Comparison of ENCODE assay signal across 15 mouse cellular contexts in genomic region chr10:43481179-43481578, GRCm38 (mm10). TPM values are rescaled to one million over a fixed set of nuclear protein-coding genes. Genes with fewer than 3 reads are reported as not detected.
DNase-seq lines count a peak whose midpoint lies in the region; ATAC-seq and TF ChIP-seq lines count a peak whose summit lies in the region.
"Had no signal": no experiment of that assay in that cellular context is flagged by ENCODE, and none has a peak within 500 bp of the region (broad histone marks: within the 10 kb centered on the region; RNA-seq: fewer than 3 reads in every experiment).

No protein-coding gene starts in this region.

- no peak for DNase-seq in hindbrain, embryonic 10.5 days (ENCODE audit: low spot score)
- DNase-seq in hindbrain, embryonic 11.5 days (ENCODE audit: low spot score) = no peak
- no peak for DNase-seq in CH12.LX (ENCODE audit: extremely low read depth)
- DNase-seq in c-Kit-positive CD71-positive TER-119-positive erythroid progenitor cells, embryonic 14.5 days (ENCODE audit: low spot score) = peak; percentile 27
- no peak for DNase-seq in gastrocnemius, adult 8-10 months (ENCODE audit: low spot score in 2 of 2)
- no peak for DNase-seq in embryo, embryonic 10 days (ENCODE audit: low spot score)
- DNase-seq: adrenal gland, postnatal 14 days; cerebellum, adult 11-12 months; heart, adult 18-20 months; kidney, postnatal 14 days had no signal

- TF ChIP-seq EP300 in CH12.LX (IDR thresholded peaks at IDR 0.05; ENCODE audit: low read length) = no peak

- peaks cover 64% of the 10 kb centered on the region for H3K4me1 ChIP-seq in hindbrain, embryonic 10.5 days (replicated peaks)
- no peaks in the 10 kb centered on the region; the same call in 1 of the 2 replicates for H3K4me1 ChIP-seq in hindbrain, embryonic 11.5 days (replicated peaks; ENCODE audit: control insufficient read depth, insufficient read depth, low read length)
- peaks cover 19 to 60% of the 10 kb centered on the region in 2 experiments for H3K4me1 ChIP-seq in CH12.LX (ENCODE audit: control insufficient read depth in 1 of 2, insufficient read depth in 2 of 2)
- peaks cover 47% of the 10 kb centered on the region for H3K4me1 ChIP-seq in limb, embryonic 13.5 days

- peak in 1 of 2 experiments; percentile 16; a peak in 2 of 4 replicates for TF ChIP-seq CTCF in CH12.LX (conservative IDR thresholded peaks at IDR 0.05 in 1 of 2, IDR thresholded peaks at IDR 0.05 in 1 of 2; ENCODE audit: low read depth in 2 of 2, low read length in 2 of 2)

- 0 out of 2 replicates have a peak overlapping the region, but pooled peaks have one; percentile 100 for H3K27ac ChIP-seq in hindbrain, embryonic 10.5 days
- no peak overlapping the region for H3K27ac ChIP-seq in hindbrain, embryonic 11.5 days (ENCODE audit: low read depth, low read length)
- no peak overlapping the region for H3K27ac ChIP-seq in CH12.LX (ENCODE audit: insufficient read depth, low read depth)
- H3K27ac ChIP-seq in limb, embryonic 13.5 days = no peak overlapping the region
- H3K27ac ChIP-seq: hindbrain, embryonic 15.5 days; lung, embryonic 15.5 days had no signal

- peak overlapping the region; percentile 88 for H3K4me3 ChIP-seq in hindbrain, embryonic 10.5 days
- H3K4me3 ChIP-seq in hindbrain, embryonic 11.5 days (ENCODE audit: low read depth, low read length) = no peak overlapping the region
- no peak overlapping the region for H3K4me3 ChIP-seq in CH12.LX (replicated peaks in 1 of 3; ENCODE audit: low read depth in 2 of 3, low read length in 2 of 3, poor library complexity in 1 of 3)
- H3K4me3 ChIP-seq in limb, embryonic 13.5 days = no peak overlapping the region

- no peak overlapping the region for H3K9ac ChIP-seq in hindbrain, embryonic 11.5 days (ENCODE audit: low read depth, low read length)
- H3K9ac ChIP-seq in CH12.LX (ENCODE audit: insufficient read depth, low read depth) = peak overlapping the region; percentile 92; the same call in 1 of the 2 replicates
- no peak overlapping the region for H3K9ac ChIP-seq in limb, embryonic 13.5 days
- H3K9ac ChIP-seq: hindbrain, embryonic 15.5 days had no signal

- no peak for TF ChIP-seq POLR2A in CH12.LX (IDR thresholded peaks at IDR 0.05; ENCODE audit: low read depth, low read length)

- no peak for ATAC-seq in hindbrain, embryonic 11.5 days (ENCODE audit: low FRiP score)
- no peak for ATAC-seq in limb, embryonic 13.5 days (ENCODE audit: low FRiP score, low read depth)
- ATAC-seq in inflammation-experienced regulatory T-cells, adult 6 months = no peak
- ATAC-seq: Patski had no signal

- peaks cover 51% of the 10 kb centered on the region for H3K79me2 ChIP-seq in CH12.LX (replicated peaks; ENCODE audit: control insufficient read depth, extremely low read depth, insufficient read depth, poor library complexity, severe bottlenecking)

- 38% methylated on average over 4 of the region's 4 CpGs for WGBS in hindbrain, embryonic 10.5 days
- 36% methylated on average over 4 of the region's 4 CpGs for WGBS in hindbrain, embryonic 11.5 days
- WGBS in limb, embryonic 13.5 days = 32% methylated on average over 4 of the region's 4 CpGs

- dilution Hi-C loops in CH12.LX (cut with MboI; ENCODE audit: extremely low pct_ligation_motif_present, extremely low pct_unique_long_range_greater_than_20kb, low sequenced_read_pairs) = no loop called here

- no peak overlapping the region for H3K4me2 ChIP-seq in hindbrain, embryonic 11.5 days (replicated peaks; ENCODE audit: low read depth, low read length)
- H3K4me2 ChIP-seq in CH12.LX (ENCODE audit: insufficient read depth, low read depth, poor library complexity, severe bottlenecking) = peak overlapping the region; percentile 47
- peak overlapping the region; percentile 78 for H3K4me2 ChIP-seq in limb, embryonic 13.5 days (replicated peaks)

- H3K27me3 ChIP-seq in hindbrain, embryonic 10.5 days (ENCODE audit: insufficient read depth, poor library complexity, severe bottlenecking) = no peaks in the 10 kb centered on the region
- no peaks in the 10 kb centered on the region for H3K27me3 ChIP-seq in hindbrain, embryonic 11.5 days (ENCODE audit: control insufficient read depth, insufficient read depth, low read length)
- no peaks in the 10 kb centered on the region for H3K27me3 ChIP-seq in CH12.LX (replicated peaks)
- no peaks in the 10 kb centered on the region for H3K27me3 ChIP-seq in limb, embryonic 13.5 days
- H3K27me3 ChIP-seq: hindbrain, embryonic 15.5 days; lung, embryonic 15.5 days; Patski had no signal

- no peak for TF ChIP-seq RAD21 in CH12.LX (IDR thresholded peaks at IDR 0.05; ENCODE audit: low read depth, low read length)

- H3K9me3 ChIP-seq in hindbrain, embryonic 10.5 days = no peaks in the 10 kb centered on the region
- no peaks in the 10 kb centered on the region for H3K9me3 ChIP-seq in hindbrain, embryonic 11.5 days (ENCODE audit: control insufficient read depth, low read length)
- no peaks in the 10 kb centered on the region for H3K9me3 ChIP-seq in CH12.LX (replicated peaks; ENCODE audit: low read length)
- no peaks in the 10 kb centered on the region for H3K9me3 ChIP-seq in limb, embryonic 13.5 days
- H3K9me3 ChIP-seq: hindbrain, embryonic 15.5 days; lung, embryonic 15.5 days had no signal

- H3K36me3 ChIP-seq in hindbrain, embryonic 10.5 days = peaks cover 9% of the 10 kb centered on the region; the same call in 1 of the 2 replicates
- no peaks in the 10 kb centered on the region for H3K36me3 ChIP-seq in hindbrain, embryonic 11.5 days (ENCODE audit: control insufficient read depth, insufficient read depth, low read length)
- no peaks in the 10 kb centered on the region for H3K36me3 ChIP-seq in CH12.LX (replicated peaks in 1 of 2; ENCODE audit: control insufficient read depth in 1 of 2, insufficient read depth in 1 of 2, low read length in 1 of 2)
- no peaks in the 10 kb centered on the region for H3K36me3 ChIP-seq in limb, embryonic 13.5 days
- H3K36me3 ChIP-seq: hindbrain, embryonic 15.5 days; lung, embryonic 15.5 days had no signal

- in situ Hi-C loops in CH12.LX (cut with MboI; ENCODE audit: low pct_ligation_motif_present, low pct_unique_long_range_greater_than_20kb, low sequenced_read_pairs) = loop anchor here (5.0 kb wide), 1 partner anchor 51 kb away; no protein-coding TSS in a partner anchor

TF ChIP-seq in CH12.LX, 34 proteins besides CTCF, POLR2A, EP300 and RAD21:
- no peak for TF ChIP-seq ZNF384 (IDR thresholded peaks at IDR 0.05; ENCODE audit: low read depth, low read length)
- no peak for TF ChIP-seq SIN3A (IDR thresholded peaks at IDR 0.05; ENCODE audit: low read length)
- TF ChIP-seq TBP (conservative IDR thresholded peaks at IDR 0.05; ENCODE audit: low read depth, low read length) = no peak
- TF ChIP-seq ETS1 (conservative IDR thresholded peaks at IDR 0.05; ENCODE audit: low read depth, low read length) = no peak
- TF ChIP-seq ELF1 (IDR thresholded peaks at IDR 0.05; ENCODE audit: low read depth, low read length) = no peak
- no peak for TF ChIP-seq MYC (IDR thresholded peaks at IDR 0.05; ENCODE audit: low read depth, low read length)
- TF ChIP-seq CHD1 (IDR thresholded peaks at IDR 0.05; ENCODE audit: low read depth, low read length) = no peak
- no peak for TF ChIP-seq POLR2AphosphoS2 (IDR thresholded peaks at IDR 0.05; ENCODE audit: low read depth, low read length)
- TF ChIP-seq MAFK (IDR thresholded peaks at IDR 0.05; ENCODE audit: insufficient replicate concordance, low read length) = no peak
- no peak for TF ChIP-seq ZKSCAN1 (IDR thresholded peaks at IDR 0.05; ENCODE audit: borderline replicate concordance, low read depth, low read length)
- TF ChIP-seq MAZ (IDR thresholded peaks at IDR 0.05; ENCODE audit: low read depth, low read length) = no peak
- no peak for TF ChIP-seq NRF1 (IDR thresholded peaks at IDR 0.05; ENCODE audit: low read depth, low read length)
- no peak for TF ChIP-seq SMC3 (IDR thresholded peaks at IDR 0.05; ENCODE audit: low read depth, low read length)
- no peak for TF ChIP-seq BHLHE40 (IDR thresholded peaks at IDR 0.05; ENCODE audit: low read depth, low read length)
- TF ChIP-seq RCOR1 (conservative IDR thresholded peaks at IDR 0.05; ENCODE audit: low read depth, low read length) = no peak

RNA-seq across cellular contexts. Expression of gene Bend3, which starts 2.5 kb away (rescaled TPM):
- polyA plus RNA-seq in hindbrain, embryonic 10.5 days (2016; fragmentation: Nextera tagmentation; extraction: Ambion mirVana) = 8.3 and 9.6 TPM in 2 replicates
- 8.7 and 8.8 TPM in 2 replicates for polyA plus RNA-seq in hindbrain, embryonic 11.5 days (2014; fragmentation: Nextera tagmentation; extraction: Ambion mirVana)
- total RNA-seq in CH12.LX (2012; rRNA removed) (8.7 and 11.8 TPM in 2 replicates), CH12.LX (2014; rRNA removed) (6.5 and 7.4 TPM in 2 replicates)
- polyA plus RNA-seq in CH12.LX (2012; ENCODE audit: insufficient read length, low read depth) = 14.8 and 18.9 TPM in 2 replicates
- 4.8 and 5.1 TPM in 2 replicates for polyA plus RNA-seq in limb, embryonic 13.5 days (2015; fragmentation: Nextera tagmentation; extraction: Ambion mirVana)
- 1 to 10 TPM in 1 of 3 experiments, under 1 TPM in 2; 0.85 to 1.2 (median 0.87) TPM for polyA plus RNA-seq in inflammation-experienced regulatory T-cells, adult 6 months (2017; shearing (Covaris generic))
- 1 to 10 TPM; 4.2 to 5.6 (median 4.9) TPM for total RNA-seq in gastrocnemius, adult 8-10 months (2022)

RNA-seq across cellular contexts. Expression of gene Gm9803, which starts 42.7 kb away (rescaled TPM):
- polyA plus RNA-seq in hindbrain, embryonic 10.5 days (2016; fragmentation: Nextera tagmentation; extraction: Ambion mirVana) = 9.1 and 11.8 TPM in 2 replicates
- 9.6 and 16.8 TPM in 2 replicates for polyA plus RNA-seq in hindbrain, embryonic 11.5 days (2014; fragmentation: Nextera tagmentation; extraction: Ambion mirVana)
- total RNA-seq in CH12.LX (2012; rRNA removed) = 16.2 and 23.2 TPM in 2 replicates
- 56.6 and 99.7 TPM in 2 replicates for total RNA-seq in CH12.LX (2014; rRNA removed)
- 120 and 128 TPM in 2 replicates for polyA plus RNA-seq in CH12.LX (2012; ENCODE audit: insufficient read length, low read depth)
- polyA plus RNA-seq in limb, embryonic 13.5 days (2015; fragmentation: Nextera tagmentation; extraction: Ambion mirVana) = 13.7 and 19.6 TPM in 2 replicates
- polyA plus RNA-seq in inflammation-experienced regulatory T-cells, adult 6 months (2017; shearing (Covaris generic)) = 10 to 100 TPM; 19.9 to 45.5 (median 35.2) TPM
- total RNA-seq in gastrocnemius, adult 8-10 months (2022) = 10 to 100 TPM in 1 of 4 experiments, 1 to 10 TPM in 1, not detected in 2; 9.8 to 13.6 TPM

RNA-seq across cellular contexts. Expression of gene 1700021F05Rik, which starts 59.6 kb away (rescaled TPM):
- 61.7 and 62.1 TPM in 2 replicates for polyA plus RNA-seq in hindbrain, embryonic 10.5 days (2016; fragmentation: Nextera tagmentation; extraction: Ambion mirVana)
- 70.4 and 76.2 TPM in 2 replicates for polyA plus RNA-seq in hindbrain, embryonic 11.5 days (2014; fragmentation: Nextera tagmentation; extraction: Ambion mirVana)
- 33.0 and 34.2 TPM in 2 replicates for total RNA-seq in CH12.LX (2012; rRNA removed)
- total RNA-seq in CH12.LX (2014; rRNA removed) = 50.0 and 53.0 TPM in 2 replicates
- polyA plus RNA-seq in CH12.LX (2012; ENCODE audit: insufficient read length, low read depth) = 70.3 and 99.0 TPM in 2 replicates
- 53.8 and 56.2 TPM in 2 replicates for polyA plus RNA-seq in limb, embryonic 13.5 days (2015; fragmentation: Nextera tagmentation; extraction: Ambion mirVana)
- polyA plus RNA-seq in inflammation-experienced regulatory T-cells, adult 6 months (2017; shearing (Covaris generic)) = 10 to 100 TPM; 25.8 to 32.8 (median 28.4) TPM
- total RNA-seq in gastrocnemius, adult 8-10 months (2022) = 10 to 100 TPM; 79.7 to 88.8 (median 82.2) TPM
